Mouse (Mus musculus) urinary bladder, postnatal 0 days (tissue): Measurements from ENCODE around the gene Trpv4. TPM values are rescaled to one million over a fixed set of nuclear protein-coding genes. Genes with fewer than 3 reads are reported as not detected.

Experiments
- polyA plus RNA-seq: library from polyadenylated mRNA; unstranded; fragments of >200 nt; fragmentation: Nextera tagmentation; extraction: Ambion mirVana; gene quantifications from 2 replicates; pipeline ENCODE4 v1.2.1, GENCODE M21; 2015

The Trpv4 gene
- polyA plus RNA-seq: 5.9 and 6.1 TPM in 2 replicates

DNA sequence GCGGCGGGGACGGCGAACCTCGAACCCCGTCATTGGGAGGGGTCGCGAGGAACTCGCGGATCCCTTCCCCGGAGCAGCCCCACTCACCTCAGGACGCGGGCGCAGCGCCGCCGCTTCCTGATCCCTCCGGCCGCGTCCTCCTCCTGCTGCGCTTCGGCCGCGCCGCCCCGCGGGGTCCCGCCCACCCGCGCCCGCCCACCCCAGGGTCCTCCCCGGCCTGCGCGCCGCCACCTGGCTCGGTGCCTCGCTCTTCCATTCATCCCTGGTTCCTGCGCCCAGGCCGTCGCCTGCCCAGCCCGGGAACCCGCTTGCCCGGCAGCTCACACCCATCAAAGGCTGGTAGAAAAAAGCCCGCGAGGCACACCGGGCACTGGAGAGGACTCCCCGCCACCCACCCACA lies at the start of gene Trpv4:
Gene Trpv4 (minus strand): TSS at position 167 of the 400 bp plus-strand sequence.

DNA sequence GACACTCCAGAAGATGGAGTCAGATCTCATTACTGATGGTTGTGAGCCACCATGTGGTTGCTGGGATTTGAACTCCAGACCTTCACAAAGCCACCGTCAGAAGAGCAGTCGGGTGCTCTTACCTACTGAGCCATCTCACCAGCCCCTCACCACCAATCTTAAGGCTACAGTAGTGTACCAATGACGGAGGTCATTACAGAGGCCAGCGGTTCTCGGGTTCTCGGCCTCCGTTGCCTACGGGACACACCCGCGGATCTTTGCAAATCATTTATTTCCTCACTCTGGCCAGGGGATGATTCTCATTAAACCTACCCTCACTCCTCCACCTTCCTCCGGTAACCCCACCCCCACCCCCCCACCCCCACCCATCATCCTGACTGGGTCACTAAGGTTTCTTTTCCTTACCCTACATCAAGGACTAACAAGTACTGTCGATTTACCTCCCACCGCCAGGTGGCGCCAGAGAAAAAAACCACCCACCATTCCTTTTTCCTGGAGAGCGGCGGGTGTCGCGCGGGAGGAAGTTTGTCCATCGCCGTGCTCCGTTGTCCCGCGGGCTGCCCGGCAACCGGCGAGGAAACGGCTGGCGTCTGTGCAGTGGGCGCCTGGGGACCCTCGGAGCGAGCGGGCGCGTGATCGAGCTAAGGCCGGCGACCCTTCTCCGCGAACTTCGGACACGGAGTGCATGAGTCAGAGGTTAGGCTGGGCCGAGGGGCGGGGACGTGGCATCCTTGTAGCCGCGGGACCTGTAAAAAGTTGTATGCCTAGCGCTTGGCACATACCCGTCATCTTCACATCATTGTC lies 49.2 kb upstream of the Trpv4 start, which contains the start of gene Tchp:
Gene Tchp (plus strand): TSS at position 496 of the 804 bp plus-strand sequence.

DNA sequence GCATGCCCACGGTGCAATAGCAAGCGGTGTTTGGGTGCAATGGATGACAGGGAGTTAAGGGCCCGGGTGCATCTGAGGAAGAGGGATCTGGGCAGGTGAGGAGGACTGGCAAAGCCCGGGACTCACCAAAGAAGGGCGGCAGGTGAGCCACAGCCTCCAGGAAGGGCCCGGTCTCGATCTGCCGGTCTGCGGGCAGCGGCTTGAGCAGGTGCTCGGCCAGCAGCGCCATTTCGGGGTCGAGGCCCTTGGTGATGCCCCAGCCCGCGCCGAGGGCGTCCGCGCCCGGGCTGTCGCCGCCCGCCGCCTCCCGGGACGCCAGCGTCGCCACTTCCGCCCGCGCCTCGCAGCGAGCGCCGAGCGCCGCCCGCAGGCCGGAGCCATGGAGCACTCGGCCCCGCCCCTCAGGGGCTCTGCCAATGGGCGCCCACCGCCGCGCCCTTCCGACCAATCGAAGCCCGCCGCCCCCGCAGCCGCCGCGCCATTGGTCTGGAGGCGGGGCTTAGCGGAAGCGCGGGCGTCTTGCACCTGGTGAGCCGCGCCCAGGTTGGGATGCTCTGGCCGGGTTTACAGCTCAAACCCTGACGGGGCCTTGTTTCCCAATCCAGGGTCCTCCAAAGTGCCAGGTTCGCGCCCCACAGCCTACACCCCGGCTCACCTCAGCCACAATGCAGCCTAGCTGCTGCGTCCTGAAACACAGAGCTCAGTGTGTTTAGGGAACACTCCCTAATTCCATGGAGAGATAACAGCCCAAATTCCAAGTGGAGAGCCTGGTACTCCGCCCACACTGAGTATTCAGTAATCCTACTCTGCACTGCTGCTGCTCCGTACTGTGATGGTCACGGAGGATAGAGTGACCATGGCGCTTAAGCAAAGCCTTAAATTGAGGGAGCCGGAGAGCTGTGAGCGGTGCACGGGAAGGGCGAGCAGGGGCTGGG lies 32.7 kb upstream of the Trpv4 start, which contains the start of gene Gltp:
Gene Gltp (minus strand): TSS at position 352 of the 935 bp plus-strand sequence.

Other genes starting within 250 kb of the Trpv4 start
- gene Mmab, start 214.4 kb downstream of the Trpv4 start, polyA plus RNA-seq: 16.5 and 24.9 TPM in 2 replicates
- 35.8 and 69.6 TPM in 2 replicates for gene Mvk, start 214.2 kb downstream of the Trpv4 start, polyA plus RNA-seq
- gene Fam222a, start 90.4 kb downstream of the Trpv4 start, polyA plus RNA-seq: 0.28 and 0.30 TPM in 2 replicates
- 146 and 158 TPM in 2 replicates for gene Gltp, start 32.6 kb upstream of the Trpv4 start, polyA plus RNA-seq
- 5.2 and 6.0 TPM in 2 replicates for gene Tchp, start 49.3 kb upstream of the Trpv4 start, polyA plus RNA-seq
- gene Ankrd13a, start 116.3 kb upstream of the Trpv4 start, polyA plus RNA-seq: 34.1 and 37.7 TPM in 2 replicates
- gene Git2, start 117.1 kb upstream of the Trpv4 start, polyA plus RNA-seq: 20.5 and 21.3 TPM in 2 replicates
- 76.9 and 78.8 TPM in 2 replicates for gene 1500011B03Rik, start 165.0 kb upstream of the Trpv4 start, polyA plus RNA-seq
- not detected in 2 replicates for gene 4930519G04Rik, start 195.2 kb upstream of the Trpv4 start, polyA plus RNA-seq
- 0.05 TPM in 1 of 2 replicates, not detected in the other for gene Gm9936, start 200.3 kb upstream of the Trpv4 start, polyA plus RNA-seq
- gene Oasl2, start 238.5 kb upstream of the Trpv4 start, polyA plus RNA-seq: 12.3 and 19.8 TPM in 2 replicates